Mouse (Mus musculus) 416B (cell line): ENCODE measurements around the gene Rfx8.

Experiments used
- DNase-seq: peaks from one replicate; pipeline ENCODE4 v3.0.0; 2011; ENCODE audit warnings: low read depth

Gene Rfx8

DNA sequence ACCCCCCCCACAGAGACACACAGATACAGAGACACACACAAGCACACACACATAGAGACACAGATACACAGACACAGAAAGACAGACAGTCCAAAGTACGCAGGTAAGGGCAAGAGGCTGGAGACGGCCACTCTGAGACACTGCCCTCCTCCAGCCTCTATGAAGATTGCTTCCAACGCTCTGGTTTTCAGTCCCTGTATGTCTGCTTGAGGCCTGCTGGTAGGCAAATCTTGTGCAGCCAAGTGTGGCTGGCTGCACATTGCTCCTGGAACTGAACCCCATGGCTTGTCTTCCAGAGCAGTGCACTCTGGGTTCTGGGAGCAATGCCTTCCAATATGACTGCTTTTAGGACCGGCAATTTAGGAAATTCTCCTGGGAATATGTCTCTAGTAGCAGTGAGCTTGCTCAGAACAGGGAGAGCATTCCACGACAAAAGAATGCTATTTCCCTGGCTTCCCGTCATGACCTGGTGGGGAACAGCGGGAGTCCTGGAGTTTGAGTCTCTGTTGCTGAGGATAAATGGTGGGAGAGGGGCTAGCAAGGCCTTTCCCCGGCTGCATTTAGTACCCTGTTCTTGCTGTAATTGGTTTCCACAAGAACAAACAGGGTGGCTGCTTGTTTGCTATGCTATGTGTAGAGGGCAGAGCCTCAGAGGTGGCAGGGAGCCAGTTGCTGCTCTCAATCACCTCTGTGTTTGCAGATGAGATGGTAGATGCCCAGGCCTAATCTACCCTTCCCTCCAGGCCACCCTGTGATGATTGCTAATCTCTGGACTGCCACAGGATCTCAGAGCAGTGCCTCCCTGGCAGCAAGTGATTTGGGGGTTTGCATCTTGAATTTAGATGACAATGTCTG lies 74.7 kb downstream of the Rfx8 start:
- DNase-seq = no peak

DNA sequence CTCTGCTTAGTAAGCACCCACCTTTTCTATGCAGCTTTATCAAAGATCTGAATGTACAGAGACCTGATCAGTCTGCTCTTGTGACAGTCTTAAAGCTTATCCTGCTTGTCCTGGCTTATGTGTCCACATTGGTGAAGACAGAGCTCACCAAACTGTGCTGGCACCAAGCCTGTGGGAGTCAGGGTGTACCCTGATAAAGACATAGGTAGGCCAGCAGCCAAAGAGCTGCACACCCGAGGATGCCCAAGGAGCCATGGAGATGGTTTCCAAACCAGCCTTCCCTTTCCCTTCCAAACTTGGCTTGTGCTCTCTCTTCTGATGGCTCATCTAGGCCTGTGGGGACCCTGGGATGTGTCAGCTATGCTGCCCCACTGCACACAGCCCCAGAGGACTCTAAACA lies 76.5 kb downstream of the Rfx8 start:
- DNase-seq = no peak

DNA sequence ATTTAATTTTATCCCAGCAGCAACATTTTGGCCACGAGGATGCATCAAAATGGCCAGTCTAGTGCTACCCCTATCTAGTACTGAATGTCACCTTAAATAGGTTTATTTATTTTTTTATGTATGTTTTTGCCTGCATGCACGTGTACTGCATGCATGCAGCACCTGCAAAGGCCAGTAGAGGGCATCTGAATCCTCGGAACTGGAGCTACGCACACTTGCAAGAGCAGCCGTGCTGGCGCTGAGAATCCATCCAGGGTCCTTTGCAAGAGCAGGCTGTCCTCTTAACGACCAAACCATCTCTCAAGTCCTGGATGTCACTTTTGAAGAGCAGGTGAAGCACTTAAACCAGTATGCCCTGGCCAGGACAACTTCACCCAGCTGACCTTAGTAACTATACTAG lies 79.1 kb downstream of the Rfx8 start:
- peak; percentile 15 for DNase-seq

DNA sequence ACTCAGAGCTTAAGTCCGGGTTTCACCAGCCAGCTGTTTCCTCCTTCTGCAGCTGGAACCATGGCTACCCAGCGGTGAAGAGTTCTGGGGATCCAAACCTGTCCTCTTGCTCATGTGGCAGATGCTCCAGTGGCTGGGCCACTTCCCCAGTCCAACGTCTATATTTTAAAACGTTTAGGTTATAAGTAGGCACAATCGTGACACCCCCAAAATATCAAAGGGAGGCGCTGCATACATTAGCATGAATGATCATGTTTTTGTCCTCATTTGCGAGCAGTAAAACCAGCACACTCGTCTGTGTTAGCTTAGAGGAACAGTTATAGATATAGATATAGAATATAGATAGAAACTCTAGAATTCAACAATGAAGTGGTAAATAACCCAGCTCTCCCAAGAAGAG lies 83.7 kb downstream of the Rfx8 start:
- DNase-seq = peak; percentile 44

DNA sequence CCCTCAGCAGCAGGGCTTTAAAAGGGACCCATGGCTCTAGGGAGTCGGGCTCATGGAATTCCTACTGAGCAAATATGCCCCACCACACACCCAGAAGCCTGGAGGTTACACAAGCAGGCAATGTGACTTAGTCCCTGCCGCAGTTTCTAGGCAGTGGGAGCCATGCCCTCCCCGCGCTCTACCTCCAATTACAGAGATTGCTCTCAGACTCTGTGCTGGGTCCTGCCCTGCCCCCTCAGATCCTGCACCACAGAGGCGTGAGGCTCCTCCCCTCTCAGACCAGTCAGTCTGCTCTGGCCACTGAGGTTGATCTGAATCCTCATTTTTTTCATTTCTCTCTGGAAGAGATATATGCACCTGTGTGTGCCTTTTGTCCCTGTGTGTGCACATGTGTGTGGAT lies 84.1 kb downstream of the Rfx8 start:
- peak; percentile 71 for DNase-seq

DNA sequence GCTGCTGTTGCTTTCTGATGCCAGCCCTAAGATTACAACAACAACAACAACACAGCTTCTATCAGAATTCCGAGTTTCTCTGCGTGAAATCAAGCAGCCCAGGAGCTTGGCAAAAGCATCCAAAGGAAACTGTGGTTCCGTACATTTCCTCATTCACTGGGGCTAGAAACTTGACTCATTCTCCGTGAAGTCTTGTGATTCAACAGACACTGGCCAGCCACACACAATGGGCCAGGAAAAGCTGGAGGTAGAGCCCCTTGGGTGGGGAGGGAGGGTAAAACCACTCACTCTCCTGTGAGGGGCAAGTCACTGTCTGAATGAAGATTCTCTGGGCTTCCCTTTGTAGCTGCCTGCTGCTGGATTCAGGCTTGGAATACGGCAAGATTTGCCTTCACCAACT lies 84.6 kb downstream of the Rfx8 start:
- peak; percentile 87 for DNase-seq

DNA sequence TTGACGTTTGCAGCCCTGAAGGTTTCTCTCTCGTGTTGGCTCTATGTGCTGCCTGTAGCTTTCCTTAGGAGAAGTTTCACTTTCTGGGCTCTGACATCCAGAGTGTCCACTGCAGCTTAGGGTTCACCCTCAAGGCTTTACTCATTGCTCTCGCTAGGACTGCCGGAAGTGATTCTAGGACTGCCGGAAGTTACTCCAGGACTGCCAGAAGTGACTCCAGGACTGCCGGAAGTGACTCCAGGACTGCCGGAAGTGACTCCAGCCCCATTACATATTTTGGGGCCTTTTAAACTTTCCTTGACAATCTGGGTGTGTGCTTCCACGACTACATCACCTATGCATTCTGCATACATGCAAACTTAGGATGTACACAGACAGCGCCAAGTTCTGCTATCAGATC lies 92.2 kb downstream of the Rfx8 start:
- DNase-seq = no peak

DNA sequence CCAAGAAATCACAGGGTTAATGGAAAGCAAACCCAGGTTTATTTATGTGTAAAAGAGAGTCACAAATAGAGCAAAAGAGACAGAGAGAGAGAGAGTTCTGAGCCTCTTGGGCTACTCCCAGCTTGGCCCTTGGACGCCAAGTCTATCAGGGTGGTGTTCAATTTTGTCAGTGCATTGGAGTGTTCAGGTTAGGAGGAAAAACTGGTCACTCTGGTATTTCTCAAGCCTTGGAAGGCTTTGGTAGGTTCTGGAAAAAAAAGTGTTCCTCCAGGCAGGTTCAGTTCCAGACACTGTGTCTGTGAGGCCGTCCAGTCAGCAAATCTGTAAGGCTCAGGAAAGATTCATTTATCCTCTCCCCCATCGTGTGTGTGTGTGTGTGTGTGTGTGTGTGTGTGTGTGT lies 95.3 kb downstream of the Rfx8 start:
- no peak for DNase-seq

DNA sequence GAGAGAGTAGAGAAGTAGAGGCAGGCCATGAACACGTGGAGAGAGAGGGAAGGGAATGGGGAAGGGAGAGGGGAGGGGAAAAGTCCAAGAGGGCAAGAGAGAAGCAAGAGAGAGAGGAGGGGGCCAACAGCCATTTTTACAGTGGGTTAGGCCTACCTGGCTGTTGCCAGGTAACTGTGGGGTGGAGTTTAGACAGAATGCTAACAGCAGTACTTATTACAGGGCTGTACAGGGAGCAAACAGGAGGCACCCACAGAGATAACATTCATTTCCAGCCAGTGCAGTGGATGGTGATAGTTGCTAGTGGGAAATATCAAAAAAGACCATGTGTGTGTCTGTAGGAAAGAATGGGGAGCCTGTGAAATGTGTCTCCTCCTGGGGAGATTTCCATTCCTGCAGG lies 97.1 kb downstream of the Rfx8 start:
- DNase-seq = no peak

DNA sequence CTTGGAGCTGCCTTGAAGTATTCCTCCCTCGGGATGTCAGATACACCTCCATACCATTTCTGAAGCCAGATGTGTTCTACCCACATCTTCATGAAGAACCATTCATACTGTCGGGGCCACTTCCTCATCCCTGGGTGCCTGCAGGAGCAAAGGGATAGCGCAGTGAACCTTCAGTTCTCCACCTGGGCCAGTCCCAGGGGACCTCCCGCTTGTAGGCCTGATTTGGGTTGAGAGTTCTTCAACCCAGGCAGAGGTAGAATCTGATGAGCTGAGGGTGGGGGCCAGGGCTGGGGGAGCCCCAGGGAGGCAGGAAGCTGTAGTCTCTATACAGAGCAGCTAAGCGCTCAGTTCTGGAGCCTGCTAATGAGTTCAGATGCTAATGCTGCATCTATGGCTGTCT lies 97.7 kb downstream of the Rfx8 start:
- no peak for DNase-seq

DNA sequence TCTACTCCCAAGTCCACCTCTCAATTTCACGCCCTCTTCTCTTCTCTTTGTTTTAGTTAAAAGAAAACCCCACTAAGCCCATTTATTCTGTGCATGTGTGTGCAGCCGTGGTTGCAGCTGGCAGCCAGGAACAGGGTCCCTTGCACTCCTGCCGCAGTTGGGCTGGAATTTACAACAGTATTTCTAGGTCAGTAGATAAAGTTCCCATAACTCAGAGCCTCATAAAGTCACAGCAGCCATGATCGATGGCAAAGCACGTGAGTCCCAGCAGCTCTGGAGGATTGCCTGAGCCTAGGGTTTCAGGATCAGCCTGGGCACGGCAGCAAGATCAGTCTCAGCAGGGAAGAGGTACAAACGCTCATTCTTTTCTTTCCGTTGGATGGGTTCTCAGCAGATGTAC lies 102.3 kb downstream of the Rfx8 start:
- DNase-seq = no peak

DNA sequence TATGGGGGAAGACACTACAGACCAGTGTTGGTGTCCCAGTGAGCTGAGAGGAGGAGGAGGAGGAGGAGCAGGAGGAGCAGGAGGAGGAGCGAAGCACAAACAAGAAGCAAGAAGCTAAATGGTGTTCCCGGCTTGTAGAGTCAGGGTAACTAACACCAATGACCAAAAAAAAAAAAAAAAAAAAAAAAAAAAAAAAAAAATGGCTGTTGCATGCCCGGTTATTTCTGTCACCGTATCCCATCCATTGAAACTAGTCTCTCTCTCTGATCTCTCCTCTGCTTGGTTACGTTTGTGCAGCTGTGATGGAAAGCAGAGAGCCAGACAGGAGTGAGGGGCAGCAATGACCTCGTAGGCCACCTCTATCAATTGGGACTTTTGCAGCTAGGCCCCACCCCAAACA lies 105.3 kb downstream of the Rfx8 start:
- DNase-seq = no peak
